Comparison of ENCODE assay signal across 8 mouse cellular contexts in the genomic region with DNA sequence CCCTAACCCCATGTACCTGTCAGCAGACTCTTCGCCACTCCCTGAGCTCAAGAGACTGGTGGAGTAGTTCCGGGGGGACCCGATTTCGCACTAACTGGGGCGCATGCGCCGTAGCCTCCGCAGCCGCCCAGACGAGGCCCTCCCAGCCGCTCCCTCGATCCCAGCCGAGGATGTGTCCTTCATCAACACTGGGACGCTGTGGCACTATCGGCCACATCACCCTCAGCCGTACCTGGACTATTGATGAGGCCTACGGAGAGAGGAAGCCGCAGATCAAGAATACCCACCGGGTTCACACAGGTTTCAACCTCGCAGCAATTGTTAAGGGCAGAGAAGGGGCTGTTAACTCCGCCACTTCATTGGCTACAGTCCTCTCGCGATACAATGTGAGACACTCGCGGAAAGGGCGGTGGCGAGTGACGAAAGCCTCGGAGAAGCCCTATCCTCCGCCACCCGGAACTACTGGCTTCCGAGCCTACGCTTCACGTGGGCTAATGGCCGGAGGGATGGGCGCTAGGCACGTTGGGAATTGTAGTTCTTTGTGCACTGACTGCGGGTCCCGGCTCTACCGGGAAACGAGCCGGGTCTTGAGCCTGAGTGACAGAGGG. TPM values are rescaled to one million over a fixed set of nuclear protein-coding genes. Genes with fewer than 3 reads are reported as not detected.
A peak's percentile ranks its signal among the peaks of the same experiment; 100 is the strongest.
DNase-seq lines count a peak whose midpoint lies in the region; ATAC-seq and TF ChIP-seq lines count a peak whose summit lies in the region.

No protein-coding gene starts in this region.

- H3K27ac ChIP-seq in embryonic facial prominence, embryonic 14.5 days (replicated peaks; ENCODE audit: low read depth, low read length) = peak overlapping the region; percentile 94
- peak overlapping the region; percentile 99 for H3K27ac ChIP-seq in heart, adult 2 months
- H3K27ac ChIP-seq in limb, embryonic 13.5 days = peak overlapping the region; percentile 88
- H3K27ac ChIP-seq in midbrain, embryonic 16.5 days (ENCODE audit: low read length) = peak overlapping the region; percentile 91

- H3K79me2 ChIP-seq in heart, adult 2 months (replicated peaks; ENCODE audit: control insufficient read depth, insufficient read depth, low read length) = peaks cover 5% of the 10 kb centered on the region

- H3K9me3 ChIP-seq in embryonic facial prominence, embryonic 14.5 days (ENCODE audit: control insufficient read depth, low read length) = no peaks in the 10 kb centered on the region
- H3K9me3 ChIP-seq in limb, embryonic 13.5 days = no peaks in the 10 kb centered on the region
- H3K9me3 ChIP-seq in midbrain, embryonic 16.5 days (replicated peaks; ENCODE audit: control insufficient read depth, low read length, poor library complexity, severe bottlenecking) = no peaks in the 10 kb centered on the region

- no peaks in the 10 kb centered on the region for H3K27me3 ChIP-seq in embryonic facial prominence, embryonic 14.5 days (replicated peaks; ENCODE audit: control insufficient read depth, insufficient read depth, low read length)
- no peaks in the 10 kb centered on the region for H3K27me3 ChIP-seq in heart, adult 2 months (ENCODE audit: control insufficient read depth, insufficient read depth, low read length)
- H3K27me3 ChIP-seq in limb, embryonic 13.5 days = no peaks in the 10 kb centered on the region
- H3K27me3 ChIP-seq in midbrain, embryonic 16.5 days (ENCODE audit: control insufficient read depth, insufficient read depth, low read depth, low read length) = no peaks in the 10 kb centered on the region

- peaks cover 36% of the 10 kb centered on the region for H3K36me3 ChIP-seq in embryonic facial prominence, embryonic 14.5 days (ENCODE audit: control insufficient read depth, insufficient read depth, low read length)
- peaks cover 9% of the 10 kb centered on the region for H3K36me3 ChIP-seq in heart, adult 2 months (ENCODE audit: control insufficient read depth, insufficient read depth, low read length)
- H3K36me3 ChIP-seq in limb, embryonic 13.5 days = peaks cover 35% of the 10 kb centered on the region
- peaks cover 14% of the 10 kb centered on the region for H3K36me3 ChIP-seq in midbrain, embryonic 16.5 days (ENCODE audit: control insufficient read depth, insufficient read depth, low read length)

- peak; percentile 87 for TF ChIP-seq POLR2A in heart, adult 2 months (IDR thresholded peaks at IDR 0.05; ENCODE audit: insufficient read depth, low read depth, low read length)

- DNase-seq in 3T3-L1 (ENCODE audit: low read depth, low spot score) = peak; percentile 99
- peak; percentile 75 to 92 for DNase-seq in adrenal gland, postnatal 4 days (ENCODE audit: low spot score in 2 of 2)
- peak; percentile 100 for DNase-seq in embryonic facial prominence, embryonic 14.5 days (ENCODE audit: low spot score)
- peak; percentile 96 to 99 for DNase-seq in heart, adult 2 months
- peak; percentile 99 for DNase-seq in kidney, adult 8-10 months
- DNase-seq in spleen, postnatal 10 days (ENCODE audit: low spot score in 2 of 2) = peak; percentile 96 to 97

- intact Hi-C loops in heart, adult 2 months (cut with DNase I) = loop anchor here (2.0 to 10.0 kb wide), 3 partner anchors 132 to 1752 kb away; partner anchors contain the start of genes Rev1 and Uggt1

- H3K4me3 ChIP-seq in embryonic facial prominence, embryonic 14.5 days (ENCODE audit: low read depth, low read length) = peak overlapping the region; percentile 96
- peak overlapping the region; percentile 77 for H3K4me3 ChIP-seq in heart, adult 2 months
- H3K4me3 ChIP-seq in limb, embryonic 13.5 days = peak overlapping the region; percentile 96
- H3K4me3 ChIP-seq in midbrain, embryonic 16.5 days (ENCODE audit: low read depth, low read length) = peak overlapping the region; percentile 98

- under 1% methylated on average over 41 of the region's 42 CpGs for WGBS in embryonic facial prominence, embryonic 14.5 days
- WGBS in heart, adult 2 months = under 1% methylated on average over 42 of the region's 42 CpGs
- WGBS in limb, embryonic 13.5 days = under 1% methylated on average over 42 of the region's 42 CpGs
- under 1% methylated on average over 42 of the region's 42 CpGs for WGBS in midbrain, embryonic 16.5 days

- peak; percentile 96 for ATAC-seq in embryonic facial prominence, embryonic 14.5 days (ENCODE audit: low read depth)
- peak; percentile 97 for ATAC-seq in limb, embryonic 13.5 days (ENCODE audit: low FRiP score, low read depth)
- peak; percentile 97 for ATAC-seq in midbrain, embryonic 16.5 days

- H3K4me2 ChIP-seq in embryonic facial prominence, embryonic 14.5 days (ENCODE audit: low read depth, low read length) = peak overlapping the region; percentile 68
- peak overlapping the region; percentile 92 for H3K4me2 ChIP-seq in limb, embryonic 13.5 days (replicated peaks)
- H3K4me2 ChIP-seq in midbrain, embryonic 16.5 days (ENCODE audit: low read length) = peak overlapping the region; percentile 75

- TF ChIP-seq EP300 in heart, adult 2 months (IDR thresholded peaks at IDR 0.05; ENCODE audit: insufficient read depth, low read depth, low read length) = peak; percentile 79

- peaks cover 7% of the 10 kb centered on the region for H3K4me1 ChIP-seq in embryonic facial prominence, embryonic 14.5 days (ENCODE audit: control insufficient read depth, insufficient read depth, low read length)
- H3K4me1 ChIP-seq in heart, adult 2 months (ENCODE audit: control insufficient read depth, insufficient read depth, low read length) = peaks cover 2% of the 10 kb centered on the region
- H3K4me1 ChIP-seq in limb, embryonic 13.5 days = peaks cover 18% of the 10 kb centered on the region
- peaks cover 20% of the 10 kb centered on the region for H3K4me1 ChIP-seq in midbrain, embryonic 16.5 days (ENCODE audit: control insufficient read depth, insufficient read depth, low read length)

- no peak for TF ChIP-seq CTCF in heart, adult 2 months (IDR thresholded peaks at IDR 0.05)

- H3K9ac ChIP-seq in embryonic facial prominence, embryonic 14.5 days (ENCODE audit: low read depth, low read length) = peak overlapping the region; percentile 90
- H3K9ac ChIP-seq in heart, adult 2 months (ENCODE audit: low read depth, low read length) = peak overlapping the region; percentile 88
- peak overlapping the region; percentile 95 for H3K9ac ChIP-seq in limb, embryonic 13.5 days
- H3K9ac ChIP-seq in midbrain, embryonic 16.5 days (ENCODE audit: low read depth, low read length) = peak overlapping the region; percentile 89

RNA-seq across cellular contexts. Expression of gene Txndc9, which starts 0.7 kb away (rescaled TPM):
- total RNA-seq in adrenal gland, postnatal 4 days (2021) = 10 to 100 TPM; 90.4 to 95.2 TPM
- 125 and 130 TPM in 2 replicates for polyA plus RNA-seq in embryonic facial prominence, embryonic 14.5 days (2014; fragmentation: Nextera tagmentation; extraction: Ambion mirVana)
- 10 to 100 TPM; 52.6 to 53.7 TPM for total RNA-seq in heart, adult 2 months (2021)
- polyA plus RNA-seq in heart, adult 2 months (2012; rRNA removed) = 7.7 and 16.7 TPM in 2 replicates
- polyA plus RNA-seq in limb, embryonic 13.5 days (2015; fragmentation: Nextera tagmentation; extraction: Ambion mirVana) = 139 and 153 TPM in 2 replicates
- polyA plus RNA-seq in midbrain, embryonic 16.5 days (2015; fragmentation: Nextera tagmentation; extraction: Ambion mirVana) = 130 and 146 TPM in 2 replicates

RNA-seq across cellular contexts. Expression of gene Eif5b, which starts 0.8 kb away (rescaled TPM):
- 10 to 100 TPM; 42.2 to 47.5 TPM for total RNA-seq in adrenal gland, postnatal 4 days (2021)
- polyA plus RNA-seq in embryonic facial prominence, embryonic 14.5 days (2014; fragmentation: Nextera tagmentation; extraction: Ambion mirVana) = 24.5 and 25.1 TPM in 2 replicates
- total RNA-seq in heart, adult 2 months (2021) = 10 to 100 TPM; 47.6 to 54.0 TPM
- 8.6 and 20.0 TPM in 2 replicates for polyA plus RNA-seq in heart, adult 2 months (2012; rRNA removed)
- polyA plus RNA-seq in limb, embryonic 13.5 days (2015; fragmentation: Nextera tagmentation; extraction: Ambion mirVana) = 33.8 TPM in 2 replicates
- 19.6 and 21.2 TPM in 2 replicates for polyA plus RNA-seq in midbrain, embryonic 16.5 days (2015; fragmentation: Nextera tagmentation; extraction: Ambion mirVana)

RNA-seq across cellular contexts. Expression of gene Lyg1, which starts 39.4 kb away (rescaled TPM):
- total RNA-seq in adrenal gland, postnatal 4 days (2021) = not detected
- not detected in 2 replicates for polyA plus RNA-seq in embryonic facial prominence, embryonic 14.5 days (2014; fragmentation: Nextera tagmentation; extraction: Ambion mirVana)
- not detected for total RNA-seq in heart, adult 2 months (2021)
- not detected in 2 replicates for polyA plus RNA-seq in heart, adult 2 months (2012; rRNA removed)
- polyA plus RNA-seq in limb, embryonic 13.5 days (2015; fragmentation: Nextera tagmentation; extraction: Ambion mirVana) = not detected in 2 replicates
- not detected in 2 replicates for polyA plus RNA-seq in midbrain, embryonic 16.5 days (2015; fragmentation: Nextera tagmentation; extraction: Ambion mirVana)

Comparison
In these comparisons a context has a peak if more than half of its experiments do, and no peak if none do; other contexts are left out.
1. Peak in every context shown above with its lines: DNase-seq, ATAC-seq, H3K4me3 ChIP-seq and H3K27ac ChIP-seq.